Mouse (Mus musculus): ENCODE results near the gene Vkorc1l1. TPM values are rescaled to one million over a fixed set of nuclear protein-coding genes. Genes with fewer than 3 reads are reported as not detected.

The Vkorc1l1 gene
- total and polyA plus RNA-seq, 2 experiments from 2014 or later: 8.4 to 17.4 TPM

GRCm38 (mm10) chr5:129978608-129979007 is 36.8 kb downstream of the Vkorc1l1 start:
- ATAC-seq (ENCODE audit: insufficient read depth, low read depth) (no peak), DNase-seq (ENCODE audit: low spot score) (peak; percentile 15)
- TF ChIP-seq EP300 (IDR thresholded peaks at IDR 0.05; ENCODE audit: low read depth): no peak
- TF ChIP-seq CTCF (IDR thresholded peaks at IDR 0.05; ENCODE audit: low read depth): no peak
- Histone ChIP-seq H3K4me3 (ENCODE audit: low read depth, low read length) (no peak overlapping the region), H3K27me3 (ENCODE audit: control insufficient read depth, insufficient read depth, low read length) (no peaks in the 10 kb centered on the region), H3K4me1 (ENCODE audit: control insufficient read depth, insufficient read depth) (no peaks in the 10 kb centered on the region), H3K27ac (ENCODE audit: low read depth) (no peak overlapping the region), H3K9ac (replicated peaks; ENCODE audit: low read depth, low read length) (no peak overlapping the region), H3K36me3 (replicated peaks; ENCODE audit: control insufficient read depth, insufficient read depth, low read length) (peaks cover 18% of the 10 kb centered on the region), H3K9me3 (replicated peaks; ENCODE audit: control insufficient read depth, low read length) (no peaks in the 10 kb centered on the region), H3K4me2 (ENCODE audit: low read depth, low read length) (no peak overlapping the region)
- 34% methylated on average over 5 of the region's 5 CpGs for WGBS

- DNase-seq (ENCODE audit: low spot score): no peak
- Histone ChIP-seq H3K27ac (ENCODE audit: low read depth) (no peak overlapping the region), H3K9me3 (replicated peaks; ENCODE audit: control insufficient read depth, low read length) (no peaks in the 10 kb centered on the region), H3K4me2 (ENCODE audit: low read depth, low read length) (no peak overlapping the region), H3K4me3 (ENCODE audit: low read depth, low read length) (no peak overlapping the region), H3K9ac (replicated peaks; ENCODE audit: low read depth, low read length) (no peak overlapping the region), H3K4me1 (ENCODE audit: control insufficient read depth, insufficient read depth) (no peaks in the 10 kb centered on the region), H3K27me3 (ENCODE audit: control insufficient read depth, insufficient read depth, low read length) (no peaks in the 10 kb centered on the region), H3K36me3 (replicated peaks; ENCODE audit: control insufficient read depth, insufficient read depth, low read length) (peaks cover 23% of the 10 kb centered on the region)
- WGBS: 46% methylated on average over 3 of the region's 3 CpGs
- TF ChIP-seq EP300 (IDR thresholded peaks at IDR 0.05; ENCODE audit: low read depth): no peak
- no peak for TF ChIP-seq CTCF (IDR thresholded peaks at IDR 0.05; ENCODE audit: low read depth)
- ATAC-seq (ENCODE audit: insufficient read depth, low read depth): no peak
Observed at GRCm38 (mm10) chr5:129980216-129980615, 38.4 kb downstream of the Vkorc1l1 start.

GRCm38 (mm10) chr5:129989376-129989775 is 47.6 kb downstream of the Vkorc1l1 start:
- Histone ChIP-seq H3K9ac (replicated peaks; ENCODE audit: low read depth, low read length) (no peak overlapping the region), H3K27me3 (ENCODE audit: control insufficient read depth, insufficient read depth, low read length) (no peaks in the 10 kb centered on the region), H3K27ac (ENCODE audit: low read depth) (no peak overlapping the region), H3K4me2 (ENCODE audit: low read depth, low read length) (no peak overlapping the region), H3K4me1 (ENCODE audit: control insufficient read depth, insufficient read depth) (no peaks in the 10 kb centered on the region), H3K36me3 (replicated peaks; ENCODE audit: control insufficient read depth, insufficient read depth, low read length) (peaks cover 32% of the 10 kb centered on the region), H3K9me3 (replicated peaks; ENCODE audit: control insufficient read depth, low read length) (no peaks in the 10 kb centered on the region), H3K4me3 (ENCODE audit: low read depth, low read length) (no peak overlapping the region)
- DNase-seq (ENCODE audit: low spot score) (no peak), ATAC-seq (ENCODE audit: insufficient read depth, low read depth) (no peak)
- TF ChIP-seq CTCF (IDR thresholded peaks at IDR 0.05; ENCODE audit: low read depth): no peak
- TF ChIP-seq EP300 (IDR thresholded peaks at IDR 0.05; ENCODE audit: low read depth): no peak
- WGBS: 68% methylated on average over 13 of the region's 13 CpGs

GRCm38 (mm10) chr5:129991898-129992297 is 50.1 kb downstream of the Vkorc1l1 start:
- DNase-seq (ENCODE audit: low spot score) (no peak), ATAC-seq (ENCODE audit: insufficient read depth, low read depth) (no peak)
- H3K27ac ChIP-seq (ENCODE audit: low read depth): no peak overlapping the region
- no peaks in the 10 kb centered on the region for H3K27me3 ChIP-seq (ENCODE audit: control insufficient read depth, insufficient read depth, low read length)
- no peak overlapping the region for H3K9ac ChIP-seq (replicated peaks; ENCODE audit: low read depth, low read length)
- WGBS: 90% methylated on average over 5 of the region's 5 CpGs
- no peak overlapping the region for H3K4me3 ChIP-seq (ENCODE audit: low read depth, low read length)
- TF ChIP-seq CTCF (IDR thresholded peaks at IDR 0.05; ENCODE audit: low read depth) (no peak), EP300 (IDR thresholded peaks at IDR 0.05; ENCODE audit: low read depth) (no peak)
- H3K36me3 ChIP-seq (replicated peaks; ENCODE audit: control insufficient read depth, insufficient read depth, low read length): peaks cover 41% of the 10 kb centered on the region
- H3K4me2 ChIP-seq (ENCODE audit: low read depth, low read length): no peak overlapping the region
- no peaks in the 10 kb centered on the region for H3K4me1 ChIP-seq (ENCODE audit: control insufficient read depth, insufficient read depth)
- H3K9me3 ChIP-seq (replicated peaks; ENCODE audit: control insufficient read depth, low read length): no peaks in the 10 kb centered on the region

GRCm38 (mm10) chr5:129993374-129993773 is 51.6 kb downstream of the Vkorc1l1 start:
- Histone ChIP-seq H3K27ac (ENCODE audit: low read depth) (no peak overlapping the region), H3K4me2 (ENCODE audit: low read depth, low read length) (no peak overlapping the region), H3K4me1 (ENCODE audit: control insufficient read depth, insufficient read depth) (no peaks in the 10 kb centered on the region), H3K4me3 (ENCODE audit: low read depth, low read length) (no peak overlapping the region), H3K9ac (replicated peaks; ENCODE audit: low read depth, low read length) (no peak overlapping the region), H3K36me3 (replicated peaks; ENCODE audit: control insufficient read depth, insufficient read depth, low read length) (peaks cover 41% of the 10 kb centered on the region), H3K9me3 (replicated peaks; ENCODE audit: control insufficient read depth, low read length) (no peaks in the 10 kb centered on the region), H3K27me3 (ENCODE audit: control insufficient read depth, insufficient read depth, low read length) (no peaks in the 10 kb centered on the region)
- ATAC-seq (ENCODE audit: insufficient read depth, low read depth) (no peak), DNase-seq (ENCODE audit: low spot score) (no peak)
- TF ChIP-seq EP300 (IDR thresholded peaks at IDR 0.05; ENCODE audit: low read depth) (no peak), CTCF (IDR thresholded peaks at IDR 0.05; ENCODE audit: low read depth) (no peak)
- WGBS: 89% methylated on average over 14 of the region's 14 CpGs

GRCm38 (mm10) chr5:129994989-129995388 is 53.2 kb downstream of the Vkorc1l1 start:
- H3K27ac ChIP-seq (ENCODE audit: low read depth): no peak overlapping the region
- peaks cover 26% of the 10 kb centered on the region; the same call in 1 of the 2 replicates for H3K36me3 ChIP-seq (replicated peaks; ENCODE audit: control insufficient read depth, insufficient read depth, low read length)
- H3K9ac ChIP-seq (replicated peaks; ENCODE audit: low read depth, low read length): no peak overlapping the region
- H3K27me3 ChIP-seq (ENCODE audit: control insufficient read depth, insufficient read depth, low read length): no peaks in the 10 kb centered on the region
- no peak overlapping the region for H3K4me2 ChIP-seq (ENCODE audit: low read depth, low read length)
- no peak overlapping the region for H3K4me3 ChIP-seq (ENCODE audit: low read depth, low read length)
- WGBS: 85% methylated on average over 7 of the region's 7 CpGs
- TF ChIP-seq CTCF (IDR thresholded peaks at IDR 0.05; ENCODE audit: low read depth) (no peak), EP300 (IDR thresholded peaks at IDR 0.05; ENCODE audit: low read depth) (no peak)
- DNase-seq (ENCODE audit: low spot score): no peak
- ATAC-seq (ENCODE audit: insufficient read depth, low read depth): no peak
- H3K4me1 ChIP-seq (ENCODE audit: control insufficient read depth, insufficient read depth): no peaks in the 10 kb centered on the region
- H3K9me3 ChIP-seq (replicated peaks; ENCODE audit: control insufficient read depth, low read length): no peaks in the 10 kb centered on the region

Measured in heart, postnatal 0 days (tissue).